Mouse (Mus musculus) bone marrow macrophage, adult 2 months (primary cell): ENCODE measurements at regions not wholly inside any gene's neighbourhood (a gene's known extent, or its start where the extent isn't known, plus 50 kb on each side); places are given as distances from the start of the nearest gene placed in this dataset.

Experiments
- H3K27ac ChIP-seq: 2 replicates; pipeline ENCODE4 v1.5.1; 2012; ENCODE audit warnings: low read depth, low read length; ENCODE audit not compliant: insufficient read depth
- H3K4me1 ChIP-seq: 2 replicates; pipeline ENCODE4 v1.6.1; 2012; ENCODE audit warnings: low read length; ENCODE audit not compliant: control insufficient read depth, insufficient read depth
- H3K4me3 ChIP-seq: 2 replicates; pipeline ENCODE4 v1.5.1; 2012; ENCODE audit warnings: mild to moderate bottlenecking, low read length, moderate library complexity; ENCODE audit not compliant: insufficient read depth
- CTCF ChIP-seq: IDR thresholded peaks from 2 replicates; pipeline ENCODE4 v1.5.1; 2012; ENCODE audit warnings: low read depth, mild to moderate bottlenecking, low read length, moderate library complexity
- POLR2A ChIP-seq: IDR thresholded peaks from 2 replicates; pipeline ENCODE4 v1.6.1; 2012; ENCODE audit warnings: mild to moderate bottlenecking, low read depth, low read length, borderline replicate concordance

DNA sequence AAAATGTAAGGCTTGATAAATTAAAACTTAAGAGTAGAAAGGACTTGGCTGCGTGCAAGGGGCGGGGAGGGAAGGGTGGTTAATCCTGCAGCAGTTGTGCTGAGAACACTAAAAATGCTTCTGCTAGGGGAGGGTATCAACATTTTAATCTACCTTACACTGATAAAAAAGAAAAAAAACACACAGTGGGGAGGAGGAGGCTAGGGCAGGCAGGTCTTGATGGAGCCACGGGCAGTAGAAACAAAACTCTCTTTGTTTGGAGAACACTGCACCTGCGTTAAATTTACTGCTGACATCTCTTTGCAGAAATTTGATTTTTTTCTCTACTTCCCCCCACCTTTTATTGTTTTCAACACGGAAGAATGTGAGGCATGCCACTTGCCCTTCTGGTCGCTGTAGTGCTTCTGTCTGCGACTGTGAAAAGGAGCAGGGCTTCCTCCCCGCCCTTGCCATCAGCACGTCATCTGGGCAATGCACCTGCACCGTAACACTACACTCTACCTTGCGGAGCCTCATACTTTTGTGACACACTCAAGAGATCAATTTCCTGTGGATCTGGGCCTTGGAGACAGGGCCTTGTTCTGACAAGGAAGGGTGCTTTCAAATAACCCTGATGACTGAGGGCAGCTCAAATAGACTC lies 211.7 kb downstream of the Spry2 start:
- H3K4me1 ChIP-seq = no peaks in the 10 kb centered on the region
- H3K27ac ChIP-seq = no peak overlapping the region
- TF ChIP-seq CTCF = no peak
- no peak for TF ChIP-seq POLR2A
- no peak overlapping the region for H3K4me3 ChIP-seq

DNA sequence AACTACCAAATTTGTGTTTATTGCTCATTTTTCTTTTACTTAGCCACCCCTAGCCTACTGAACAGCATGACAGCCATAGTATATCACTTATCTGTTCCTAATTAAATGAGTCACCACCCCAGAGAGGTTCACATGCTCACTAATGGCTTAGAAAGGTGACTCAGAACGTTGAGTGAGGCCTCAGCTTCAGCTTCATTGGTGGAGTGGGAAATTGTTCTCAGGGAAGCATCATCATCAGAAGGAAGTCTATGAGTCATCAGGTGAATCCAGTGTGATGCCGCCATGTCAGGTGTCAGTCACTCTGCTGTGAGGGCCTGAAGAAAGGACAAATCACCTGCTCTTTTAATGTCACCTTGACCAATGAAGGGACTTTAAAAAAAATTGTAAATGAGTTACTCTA lies 212.3 kb downstream of the Spry2 start:
- Histone ChIP-seq H3K27ac (no peak overlapping the region), H3K4me3 (no peak overlapping the region), H3K4me1 (no peaks in the 10 kb centered on the region)
- TF ChIP-seq CTCF = no peak
- no peak for TF ChIP-seq POLR2A

DNA sequence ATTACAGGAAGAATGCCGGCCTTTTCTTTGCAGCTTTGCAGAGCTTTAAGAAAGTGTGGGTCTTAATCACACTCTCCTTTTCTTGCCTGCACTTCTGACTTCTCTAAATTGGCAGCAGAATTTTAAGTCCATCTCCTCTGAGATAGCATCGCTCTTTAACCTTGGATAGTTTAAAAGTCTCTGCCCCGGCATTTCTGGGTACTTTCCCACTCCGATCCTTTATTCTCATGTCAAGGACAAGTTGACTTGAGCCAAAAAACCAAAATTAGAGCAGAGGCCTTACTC lies 220.0 kb downstream of the Spry2 start:
- Histone ChIP-seq H3K4me1 (peaks cover 20% of the 10 kb centered on the region), H3K4me3 (no peak overlapping the region), H3K27ac (no peak overlapping the region)
- TF ChIP-seq CTCF (no peak), POLR2A (no peak)

DNA sequence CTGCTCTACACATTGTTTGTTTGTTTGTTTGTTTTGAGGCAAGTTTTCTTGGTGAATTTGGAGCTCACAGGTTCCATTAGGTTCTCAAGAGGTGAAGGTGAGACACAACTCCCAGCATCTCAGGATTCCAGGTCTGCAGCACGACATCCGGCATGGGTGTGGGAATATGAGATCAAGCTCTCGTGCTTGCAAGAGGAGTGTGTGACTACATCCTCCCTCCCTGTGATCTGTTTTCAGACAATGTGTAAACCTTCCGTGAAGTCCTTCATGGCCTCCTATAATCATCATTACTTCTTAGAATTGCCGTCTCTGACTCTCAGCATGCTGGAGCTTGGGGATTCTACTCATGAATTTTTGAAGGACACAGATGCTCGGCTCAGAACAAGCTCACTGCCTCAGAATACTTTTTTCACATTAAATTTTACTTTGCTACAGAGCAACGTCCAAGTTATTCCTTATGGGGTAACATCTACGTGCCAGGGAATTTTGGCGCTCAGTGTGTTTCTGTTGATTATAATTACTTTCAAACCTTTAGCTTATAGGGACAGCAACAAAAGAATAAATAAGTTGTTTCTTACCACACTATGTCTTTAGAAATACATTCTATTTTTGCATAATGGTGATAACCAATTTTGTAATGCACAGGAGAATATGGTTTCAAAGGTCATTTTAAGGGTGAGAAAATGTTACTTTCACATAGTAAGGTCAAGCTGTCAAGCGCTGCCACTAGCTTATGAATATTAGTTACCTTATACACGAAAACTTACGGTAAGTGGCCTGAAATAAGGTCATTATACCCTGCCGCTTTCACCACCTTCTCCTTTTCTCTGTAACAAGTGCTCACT lies 220.6 kb downstream of the Spry2 start:
- peaks cover 20% of the 10 kb centered on the region for H3K4me1 ChIP-seq

DNA sequence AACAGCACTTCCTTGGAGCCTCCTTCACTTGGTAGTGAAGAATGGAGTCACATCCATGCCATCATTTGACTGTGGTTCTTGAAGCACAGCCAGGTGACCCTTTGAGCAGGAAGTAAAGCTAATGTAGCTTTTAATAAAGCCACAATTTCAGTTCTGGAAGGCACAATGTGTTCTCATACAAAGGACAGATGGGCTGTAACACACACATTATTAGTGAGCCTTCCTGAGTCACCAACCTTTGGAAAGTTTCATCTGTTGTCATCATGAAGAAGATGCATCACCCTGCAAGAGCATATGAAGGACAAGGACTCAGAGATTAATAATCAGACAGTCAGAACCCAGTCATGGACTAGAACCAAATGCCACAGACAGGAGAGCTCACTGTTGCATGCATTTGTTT lies 221.6 kb downstream of the Spry2 start:
- TF ChIP-seq POLR2A (no peak), CTCF (no peak)
- no peak overlapping the region for H3K4me3 ChIP-seq
- H3K4me1 ChIP-seq = peaks cover 20% of the 10 kb centered on the region
- H3K27ac ChIP-seq = no peak overlapping the region

More for the DNA sequence above, 220.6 kb downstream of the Spry2 start:
- H3K27ac ChIP-seq = no peak overlapping the region
- TF ChIP-seq POLR2A (no peak), CTCF (no peak)
- H3K4me3 ChIP-seq = no peak overlapping the region

DNA sequence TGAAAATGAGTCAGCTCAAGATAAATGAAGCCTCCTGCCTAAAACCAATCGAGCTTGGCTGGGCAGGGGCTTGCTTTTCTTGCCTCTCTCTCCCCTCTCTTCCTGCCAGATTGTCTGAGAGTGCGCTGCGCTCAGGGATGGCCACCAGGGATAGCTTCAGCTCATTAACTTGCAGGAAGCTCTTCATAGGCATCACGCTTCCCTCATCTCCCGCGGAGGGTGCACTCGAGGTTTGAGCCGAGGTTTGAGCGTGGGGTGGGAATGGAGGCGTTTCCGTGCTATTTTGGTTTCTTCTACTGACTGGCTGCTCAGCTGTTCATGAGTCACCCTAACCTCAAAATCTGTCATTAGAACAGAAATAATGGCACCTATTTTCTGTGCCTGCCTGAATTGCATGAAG lies 227.7 kb downstream of the Spry2 start:
- Histone ChIP-seq H3K27ac (no peak overlapping the region), H3K4me1 (peaks cover 5% of the 10 kb centered on the region; the same call in 1 of the 2 replicates), H3K4me3 (0 out of 2 replicates have a peak overlapping the region, but pooled peaks have one; percentile 7)
- TF ChIP-seq CTCF = no peak

DNA sequence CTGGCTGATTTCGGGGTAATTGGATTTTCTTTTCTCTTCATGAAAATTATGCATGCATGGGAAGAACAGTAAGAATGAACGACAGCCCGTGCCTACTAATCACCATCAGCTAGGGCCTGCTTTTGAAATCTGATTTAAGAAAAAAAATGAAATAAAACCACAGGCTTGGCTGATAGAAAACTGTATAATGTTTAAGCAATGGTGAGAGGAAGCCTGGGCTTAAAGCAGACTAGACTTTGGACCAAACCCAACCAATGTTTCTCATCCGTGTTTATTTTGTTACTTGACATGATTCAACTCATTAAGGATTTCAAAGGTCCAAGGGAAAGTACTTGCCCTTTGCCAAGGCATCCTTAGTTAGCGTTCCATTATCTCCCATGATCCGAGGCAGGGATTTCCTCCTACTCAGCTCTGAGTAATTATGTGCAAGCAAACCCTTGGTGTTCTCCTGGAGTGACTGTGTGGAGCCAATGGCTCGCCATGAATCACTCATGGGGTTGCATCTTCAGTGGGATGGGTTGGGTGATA lies 231.9 kb downstream of the Spry2 start:
- TF ChIP-seq CTCF (no peak), POLR2A (no peak)
- Histone ChIP-seq H3K4me3 (no peak overlapping the region), H3K27ac (no peak overlapping the region), H3K4me1 (peaks cover 3% of the 10 kb centered on the region; the same call in 1 of the 2 replicates)

DNA sequence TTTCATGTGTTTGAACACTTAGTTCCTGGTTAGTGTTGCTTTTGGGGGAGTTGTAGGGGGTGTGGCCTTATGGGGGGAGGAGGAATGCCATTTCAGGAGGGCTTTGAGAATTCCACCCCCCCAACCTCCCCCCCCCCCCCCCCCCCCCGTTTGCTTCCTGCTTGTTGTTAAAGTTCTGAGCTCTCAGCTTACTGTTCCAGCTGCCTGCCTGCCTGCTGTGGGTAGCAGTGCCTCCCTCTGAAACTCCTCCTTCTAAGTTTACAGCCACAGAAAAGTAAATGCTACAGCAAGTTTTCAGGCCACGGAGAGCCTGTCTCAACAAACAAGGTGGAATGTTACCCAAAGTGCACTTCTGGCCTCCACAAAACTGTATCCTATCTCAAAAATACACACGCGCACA lies 233.1 kb downstream of the Spry2 start:
- no peak overlapping the region for H3K27ac ChIP-seq
- peaks cover 3% of the 10 kb centered on the region; the same call in 1 of the 2 replicates for H3K4me1 ChIP-seq
- no peak for TF ChIP-seq POLR2A
- no peak for TF ChIP-seq CTCF
- H3K4me3 ChIP-seq = no peak overlapping the region

DNA sequence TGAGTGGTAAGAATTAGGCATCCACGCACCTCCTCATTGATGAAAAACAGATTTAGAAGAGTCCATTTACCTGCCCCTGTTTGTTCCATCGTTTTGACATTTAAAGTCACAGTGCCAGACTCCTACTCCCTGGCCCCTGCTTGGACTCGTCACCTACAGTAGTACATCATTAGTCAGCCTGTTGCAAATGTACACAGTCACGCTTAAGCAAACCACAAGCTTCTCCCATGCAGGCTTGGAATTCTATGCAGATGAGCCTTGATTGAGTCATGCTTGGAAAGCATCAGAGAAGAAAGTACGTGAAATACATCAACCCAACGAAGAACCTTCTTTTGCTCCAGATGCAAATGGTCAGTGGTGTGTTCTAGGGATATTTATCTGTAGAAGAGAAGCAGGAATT lies 233.8 kb downstream of the Spry2 start:
- Histone ChIP-seq H3K4me3 (no peak overlapping the region), H3K4me1 (no peaks in the 10 kb centered on the region), H3K27ac (no peak overlapping the region)
- TF ChIP-seq CTCF = no peak
- no peak for TF ChIP-seq POLR2A

DNA sequence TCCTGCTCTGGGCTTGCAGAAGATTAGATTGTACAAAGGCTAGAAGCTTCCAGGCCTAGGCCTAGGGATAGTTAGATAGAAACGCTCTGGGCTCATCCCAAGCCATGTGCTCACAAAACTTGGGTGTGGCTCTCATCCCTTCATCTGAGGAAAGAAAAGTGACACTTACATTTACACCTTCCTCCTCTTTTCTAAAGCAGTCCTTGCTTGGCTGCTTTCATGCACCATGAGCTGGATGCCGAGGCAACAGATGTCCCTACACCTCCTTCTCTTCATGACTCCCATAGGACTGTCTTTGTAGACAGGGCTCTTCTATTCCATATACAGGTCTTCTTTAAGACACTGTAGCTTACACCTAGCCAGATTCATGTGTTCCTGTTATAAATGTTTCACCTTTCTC lies 238.3 kb downstream of the Spry2 start:
- TF ChIP-seq CTCF = no peak
- TF ChIP-seq POLR2A = no peak

More for the DNA sequence above, 238.3 kb downstream of the Spry2 start:
- no peak overlapping the region for H3K27ac ChIP-seq
- H3K4me1 ChIP-seq = no peaks in the 10 kb centered on the region
- H3K4me3 ChIP-seq = no peak overlapping the region
